Mouse (Mus musculus) hindbrain, embryonic 16.5 days (tissue): ENCODE measurements at regions not wholly inside any gene's neighbourhood (a gene's known extent, or its start where the extent isn't known, plus 50 kb on each side); places are given as distances from the start of the nearest gene placed in this dataset.

Experiments used
- ATAC-seq: fragments of 200-750 bp; cut with Nextera tagmentation; 2 replicates; pipeline ENCODE4 v1.8.0; 2017; ENCODE audit warnings: moderate TSS enrichment, moderate library complexity
- H3K27ac ChIP-seq: fragments of 300-500 bp; sonication (generic); 2 replicates; pipeline ENCODE4 v1.5.1; 2014; ENCODE audit warnings: low read depth, mild to moderate bottlenecking, control low read depth, low read length, moderate library complexity
- H3K27me3 ChIP-seq: fragments of 300-500 bp; sonication (generic); replicated peaks from 2 replicates; pipeline ENCODE4 v1.6.1; 2014; ENCODE audit warnings: low read length; ENCODE audit not compliant: control insufficient read depth, insufficient read depth
- H3K36me3 ChIP-seq: fragments of 300-500 bp; sonication (generic); 2 replicates; pipeline ENCODE4 v1.6.1; 2014; ENCODE audit warnings: mild to moderate bottlenecking, low read length, moderate library complexity, mixed read lengths; ENCODE audit not compliant: control insufficient read depth, insufficient read depth
- H3K4me1 ChIP-seq: fragments of 300-500 bp; sonication (generic); 2 replicates; pipeline ENCODE4 v1.6.1; 2014; ENCODE audit warnings: low read depth, low read length; ENCODE audit not compliant: control insufficient read depth, insufficient read depth
- H3K4me2 ChIP-seq: fragments of 300-500 bp; sonication (generic); 2 replicates; pipeline ENCODE4 v1.6.1; 2014; ENCODE audit warnings: mild to moderate bottlenecking, low read length, control low read depth, moderate library complexity
- H3K4me3 ChIP-seq: fragments of 300-500 bp; sonication (generic); 2 replicates; pipeline ENCODE4 v1.5.1; 2014; ENCODE audit warnings: mild to moderate bottlenecking, low read length, control low read depth, moderate library complexity
- H3K9ac ChIP-seq: fragments of 300-500 bp; sonication (generic); 2 replicates; pipeline ENCODE4 v1.6.1; 2014; ENCODE audit warnings: low read depth, mild to moderate bottlenecking, control low read depth, low read length, moderate library complexity
- H3K9me3 ChIP-seq: fragments of 300-500 bp; sonication (generic); 2 replicates; pipeline ENCODE4 v1.6.1; 2014; ENCODE audit warnings: mild to moderate bottlenecking, low read length, moderate library complexity; ENCODE audit not compliant: control insufficient read depth
- WGBS: fragments of 180-500 bp; shearing (Covaris S2); extraction: QIAGEN DNeasy Blood & Tissue Kit; methylation state at CpG from one replicate; pipeline ENCODE4 v1.1.7; 2014; 5-methylcytosine and 5-hydroxymethylcytosine counted together

- no peak overlapping the region for H3K4me2 ChIP-seq
- H3K27me3 ChIP-seq, result no peaks in the 10 kb centered on the region
- no peak overlapping the region for H3K27ac ChIP-seq
- no peaks in the 10 kb centered on the region for H3K9me3 ChIP-seq
- no peak overlapping the region for H3K4me3 ChIP-seq
- H3K4me1 ChIP-seq, result no peaks in the 10 kb centered on the region
- 90% methylated on average over 2 of the region's 2 CpGs for WGBS
- ATAC-seq, result no peak
- H3K36me3 ChIP-seq, result no peaks in the 10 kb centered on the region
- no peak overlapping the region for H3K9ac ChIP-seq
Measured at GRCm38 (mm10) chr15:27381565-27381964, 84.9 kb upstream of the Ank start.

GRCm38 (mm10) chr15:27390567-27390966, 75.9 kb upstream of the Ank start:
- H3K27me3 ChIP-seq, result no peaks in the 10 kb centered on the region
- no peak overlapping the region for H3K27ac ChIP-seq
- ATAC-seq, result no peak
- H3K9me3 ChIP-seq, result no peaks in the 10 kb centered on the region
- H3K4me1 ChIP-seq, result no peaks in the 10 kb centered on the region
- H3K9ac ChIP-seq, result no peak overlapping the region
- no peaks in the 10 kb centered on the region for H3K36me3 ChIP-seq
- H3K4me3 ChIP-seq, result no peak overlapping the region
- 96% methylated on average over 2 of the region's 2 CpGs for WGBS
- H3K4me2 ChIP-seq, result no peak overlapping the region

- Histone ChIP-seq H3K27me3 (no peaks in the 10 kb centered on the region), H3K4me3 (no peak overlapping the region), H3K27ac (no peak overlapping the region), H3K9me3 (no peaks in the 10 kb centered on the region; the same call in 1 of the 2 replicates), H3K4me1 (no peaks in the 10 kb centered on the region), H3K9ac (no peak overlapping the region), H3K36me3 (no peaks in the 10 kb centered on the region), H3K4me2 (no peak overlapping the region)
- WGBS, result 78% methylated on average over 20 of the region's 20 CpGs
- ATAC-seq, result no peak
Measured at GRCm38 (mm10) chr15:27405721-27406161, 60.7 kb upstream of the Ank start.

- 92% methylated on average over 8 of the region's 8 CpGs for WGBS
- no peak for ATAC-seq
- H3K9ac ChIP-seq, result no peak overlapping the region
- no peaks in the 10 kb centered on the region; the same call in 1 of the 2 replicates for H3K4me1 ChIP-seq
- H3K4me3 ChIP-seq, result no peak overlapping the region
- H3K27me3 ChIP-seq, result no peaks in the 10 kb centered on the region
- no peaks in the 10 kb centered on the region for H3K36me3 ChIP-seq
- H3K9me3 ChIP-seq, result no peaks in the 10 kb centered on the region; the same call in 1 of the 2 replicates
- H3K27ac ChIP-seq, result no peak overlapping the region
- H3K4me2 ChIP-seq, result no peak overlapping the region
Measured at GRCm38 (mm10) chr15:27409856-27410255, 56.6 kb upstream of the Ank start.

GRCm38 (mm10) chr15:27412304-27412703, 54.2 kb upstream of the Ank start:
- ATAC-seq, result peak; percentile 71
- H3K4me1 ChIP-seq, result no peaks in the 10 kb centered on the region; the same call in 1 of the 2 replicates
- no peak overlapping the region for H3K9ac ChIP-seq
- H3K4me2 ChIP-seq, result no peak overlapping the region
- no peaks in the 10 kb centered on the region for H3K36me3 ChIP-seq
- H3K4me3 ChIP-seq, result no peak overlapping the region
- no peaks in the 10 kb centered on the region for H3K27me3 ChIP-seq
- WGBS, result 95% methylated on average over 2 of the region's 2 CpGs
- H3K27ac ChIP-seq, result no peak overlapping the region
- H3K9me3 ChIP-seq, result no peaks in the 10 kb centered on the region; the same call in 1 of the 2 replicates

GRCm38 (mm10) chr15:27412761-27413160, 53.7 kb upstream of the Ank start:
- Histone ChIP-seq H3K4me1 (no peaks in the 10 kb centered on the region; the same call in 1 of the 2 replicates), H3K27me3 (no peaks in the 10 kb centered on the region), H3K27ac (no peak overlapping the region), H3K36me3 (no peaks in the 10 kb centered on the region), H3K9ac (no peak overlapping the region), H3K9me3 (no peaks in the 10 kb centered on the region; the same call in 1 of the 2 replicates), H3K4me2 (no peak overlapping the region), H3K4me3 (no peak overlapping the region)
- peak; percentile 17; the same call in 1 of the 2 replicates for ATAC-seq
- WGBS, result 59% methylated on average over 1 of the region's 1 CpGs

- Histone ChIP-seq H3K9ac (no peak overlapping the region), H3K27ac (no peak overlapping the region), H3K9me3 (no peaks in the 10 kb centered on the region; the same call in 1 of the 2 replicates), H3K4me1 (no peaks in the 10 kb centered on the region; the same call in 1 of the 2 replicates), H3K4me3 (no peak overlapping the region), H3K4me2 (no peak overlapping the region), H3K36me3 (no peaks in the 10 kb centered on the region), H3K27me3 (no peaks in the 10 kb centered on the region)
- ATAC-seq, result no peak
- WGBS, result 91% methylated on average over 7 of the region's 7 CpGs
Measured at GRCm38 (mm10) chr15:27413486-27413885, 53.0 kb upstream of the Ank start.

- no peak for ATAC-seq
- H3K4me1 ChIP-seq, result no peaks in the 10 kb centered on the region; the same call in 1 of the 2 replicates
- no peak overlapping the region for H3K4me2 ChIP-seq
- no peaks in the 10 kb centered on the region for H3K27me3 ChIP-seq
- H3K9ac ChIP-seq, result no peak overlapping the region
- no peaks in the 10 kb centered on the region; the same call in 1 of the 2 replicates for H3K9me3 ChIP-seq
- no peak overlapping the region for H3K4me3 ChIP-seq
- no peak overlapping the region for H3K27ac ChIP-seq
- 69% methylated on average over 7 of the region's 7 CpGs for WGBS
- H3K36me3 ChIP-seq, result no peaks in the 10 kb centered on the region
Measured at GRCm38 (mm10) chr15:27414819-27415218, 51.7 kb upstream of the Ank start.
